Mouse (Mus musculus) CD4-positive, CD25-positive, alpha-beta regulatory T cell (primary cell): Measurements from ENCODE around the gene Spred2. TPM values are rescaled to one million over a fixed set of nuclear protein-coding genes. Genes with fewer than 3 reads are reported as not detected.

Experiments used
- polyA plus RNA-seq: library from polyadenylated mRNA; unstranded; fragments of 100-300 nt; shearing (Covaris generic); gene quantifications from one replicate; pipeline ENCODE4 v1.2.1, GENCODE M21; 2017

Spred2 gene
- 6.2 TPM for polyA plus RNA-seq

GRCm38 (mm10) chr11:19923888-19924756, at the start of gene Spred2:
Gene Spred2 (plus strand): TSS chr11:19924375.

Other genes with a start within 250 kb of the Spred2 start
- gene Actr2, start 188.5 kb downstream of the Spred2 start, polyA plus RNA-seq, result 181 TPM